Mouse (Mus musculus) frontal cortex, postnatal 14 days (tissue): ENCODE results near the gene Nxph4.

Experiments used
- DNase-seq, 2 experiments: peaks; one replicate each; pipeline ENCODE4 v3.0.0; 2022; ENCODE audit warnings: low spot score in 2 of 2

Nxph4 gene

DNA sequence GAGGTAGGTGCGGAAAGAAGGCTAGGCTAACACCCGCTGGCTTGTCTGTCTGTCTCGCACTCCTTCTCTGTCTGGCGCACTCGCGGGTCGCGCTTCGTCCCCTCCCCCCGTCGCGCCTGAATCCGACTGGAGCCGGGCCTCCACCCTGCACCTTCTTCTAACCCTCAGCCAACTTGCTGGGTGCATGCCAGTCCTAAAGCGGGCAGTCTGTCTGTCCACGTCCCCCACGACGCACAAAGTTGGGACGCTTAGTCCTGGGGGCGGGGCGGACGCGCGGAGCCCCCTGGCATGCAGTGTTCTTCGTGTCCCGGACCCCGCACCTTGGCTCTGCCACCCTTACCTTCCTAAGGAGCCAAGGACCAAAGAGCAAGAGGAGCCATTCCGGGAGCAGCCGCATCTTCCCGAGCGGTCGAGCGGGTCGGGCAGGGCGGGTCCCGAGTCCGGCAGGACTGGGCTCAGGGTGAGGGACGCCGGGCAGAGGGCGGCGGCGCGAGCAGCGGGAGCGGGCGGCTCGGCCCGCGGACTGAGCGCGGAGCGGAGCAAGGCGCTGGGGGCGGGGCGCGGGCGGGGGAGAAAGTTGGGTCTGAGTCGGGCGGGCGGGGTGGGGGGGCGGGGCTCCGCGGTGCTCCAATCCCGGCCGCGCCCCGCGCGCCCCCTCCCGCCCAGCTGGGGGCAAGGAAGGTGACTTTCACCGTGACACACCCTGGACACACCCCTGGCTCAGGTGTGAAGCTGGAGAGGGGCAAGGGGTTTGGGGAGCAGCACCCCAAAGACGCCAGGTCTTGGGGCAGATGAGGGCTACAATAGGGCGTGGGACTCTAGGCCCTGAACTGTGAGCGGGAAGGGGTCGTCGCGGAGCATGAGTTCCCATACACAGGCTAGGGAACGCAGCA, at the start of gene Nxph4:
Gene Nxph4, minus strand, starts transcription at position 524 of the 893 bp plus-strand sequence.
- no peak for DNase-seq

DNA sequence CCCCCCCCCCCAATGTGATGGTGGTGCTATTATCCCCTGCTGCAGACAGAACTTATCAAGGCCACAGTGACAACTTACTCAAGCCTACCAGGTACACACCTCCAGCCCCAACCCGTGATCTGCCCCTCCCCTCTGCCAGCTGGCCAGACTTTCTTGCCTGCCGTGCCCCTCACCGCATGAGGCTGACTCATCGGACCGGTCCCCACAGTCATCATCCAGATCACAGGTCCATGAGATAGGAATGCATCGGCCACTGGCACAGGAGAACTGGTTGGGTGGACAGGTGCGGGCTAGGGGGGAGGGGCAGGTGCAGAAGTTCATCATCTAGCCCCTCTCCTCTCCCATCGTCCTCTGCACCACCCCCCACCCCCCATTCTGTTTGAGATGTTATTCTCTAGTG, 49.3 kb upstream of the Nxph4 start:
- no peak for DNase-seq

DNA sequence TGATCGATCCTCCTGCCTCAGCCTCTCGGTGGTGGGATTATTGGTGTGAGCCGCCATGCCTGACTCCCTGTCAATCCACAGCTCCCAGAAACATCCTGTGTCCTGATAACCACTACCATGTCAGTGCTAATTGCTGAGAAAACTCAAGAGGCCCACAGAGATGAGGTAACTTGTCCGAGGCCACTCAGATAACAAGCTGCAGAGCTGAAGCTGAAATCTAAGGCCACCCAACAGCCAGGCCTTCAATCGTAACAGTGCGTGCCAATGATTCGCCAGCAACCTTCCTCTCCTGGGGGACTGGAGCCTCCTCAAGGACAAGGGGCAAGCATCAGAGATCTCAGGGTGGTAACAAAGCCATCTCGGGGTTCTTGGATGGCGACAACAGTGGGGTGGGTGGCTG, 46.9 kb upstream of the Nxph4 start:
- no peak for DNase-seq

DNA sequence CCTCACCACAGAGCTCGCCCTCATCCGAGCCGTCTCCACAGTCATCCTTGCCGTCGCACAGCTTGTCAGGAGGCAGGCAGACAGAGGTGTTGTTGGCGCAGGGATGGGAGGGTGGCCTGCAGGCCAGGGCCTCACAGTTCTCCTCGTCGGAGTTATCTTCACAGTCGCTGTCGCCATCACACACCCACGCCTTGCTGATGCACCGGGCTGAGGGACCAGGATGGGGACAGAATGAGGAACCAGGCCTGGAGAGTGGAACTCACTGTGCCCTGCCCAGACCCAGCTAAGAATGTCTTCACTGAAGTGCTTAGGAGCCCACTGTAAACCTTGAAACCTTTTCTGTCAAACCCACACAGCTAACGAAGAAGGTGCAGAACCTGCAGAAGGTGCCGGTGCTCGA, 43.6 kb upstream of the Nxph4 start:
- no peak for DNase-seq

DNA sequence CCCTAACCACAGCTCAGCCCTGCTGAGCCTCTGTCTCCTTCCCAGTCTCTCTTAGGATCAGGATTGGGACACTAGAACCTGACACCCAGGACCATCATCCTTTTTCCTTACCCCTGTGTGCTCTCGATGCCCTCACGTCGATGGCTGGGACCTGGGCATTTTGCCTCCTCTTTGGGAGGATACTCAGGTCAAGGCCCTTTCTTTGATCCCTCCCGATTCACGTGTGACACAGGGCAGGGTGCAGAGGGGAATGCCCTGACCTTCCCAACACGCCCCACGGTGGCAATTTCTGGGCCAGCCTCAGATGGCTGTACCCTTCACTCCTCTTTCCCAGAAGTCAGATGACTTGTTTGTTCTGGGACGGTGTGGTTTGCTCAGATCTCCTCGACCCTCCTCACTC, 42.8 kb upstream of the Nxph4 start:
- DNase-seq = no peak

DNA sequence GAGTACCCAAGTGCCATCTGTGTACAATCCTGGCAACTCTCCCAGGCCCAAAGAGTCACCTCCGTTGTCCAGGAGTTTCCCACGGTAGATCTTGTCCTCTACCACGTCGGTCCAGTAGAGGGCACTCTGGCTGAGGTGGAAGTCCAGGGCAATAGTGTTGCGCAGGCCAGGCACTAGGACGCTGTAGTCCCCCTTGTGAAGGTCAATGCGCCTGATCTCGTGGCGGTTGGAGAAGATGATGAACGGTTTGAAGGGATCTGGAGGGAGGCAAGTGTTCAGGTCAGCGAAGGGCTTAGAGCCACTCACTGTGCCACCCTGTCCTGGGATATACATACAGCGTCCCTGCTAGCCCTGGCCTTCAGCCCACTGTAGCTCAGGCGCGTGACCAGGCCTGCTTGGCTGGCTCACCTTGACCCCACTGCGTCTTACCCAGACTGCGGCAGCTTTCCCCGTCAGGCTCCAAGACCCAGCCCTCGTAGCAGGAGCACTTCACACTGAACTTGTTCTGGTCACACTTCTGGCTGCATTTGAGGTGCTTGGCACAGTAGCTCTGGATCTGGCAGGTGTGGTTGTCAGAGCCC, 42.1 kb upstream of the Nxph4 start:
- DNase-seq = peak in 1 of 2 experiments; percentile 50

DNA sequence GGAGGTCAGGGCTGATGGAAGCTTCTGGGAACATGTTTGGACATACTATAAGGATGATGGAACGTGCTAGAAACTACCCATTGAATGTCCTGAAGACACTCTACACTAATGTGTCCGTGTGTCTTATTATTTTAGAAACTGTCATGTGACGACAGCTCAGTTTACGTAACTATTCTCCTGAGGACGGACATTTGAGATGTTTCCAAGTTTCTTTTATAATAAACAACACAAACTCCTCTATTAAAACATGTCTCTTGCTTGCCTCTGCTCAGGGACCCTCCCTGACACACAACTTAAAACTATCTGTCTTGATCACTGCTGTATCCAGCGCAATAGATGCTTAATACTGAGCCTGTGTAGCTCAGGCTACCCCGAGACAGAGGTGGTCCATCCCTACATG, 41.4 kb upstream of the Nxph4 start:
- no peak for DNase-seq

DNA sequence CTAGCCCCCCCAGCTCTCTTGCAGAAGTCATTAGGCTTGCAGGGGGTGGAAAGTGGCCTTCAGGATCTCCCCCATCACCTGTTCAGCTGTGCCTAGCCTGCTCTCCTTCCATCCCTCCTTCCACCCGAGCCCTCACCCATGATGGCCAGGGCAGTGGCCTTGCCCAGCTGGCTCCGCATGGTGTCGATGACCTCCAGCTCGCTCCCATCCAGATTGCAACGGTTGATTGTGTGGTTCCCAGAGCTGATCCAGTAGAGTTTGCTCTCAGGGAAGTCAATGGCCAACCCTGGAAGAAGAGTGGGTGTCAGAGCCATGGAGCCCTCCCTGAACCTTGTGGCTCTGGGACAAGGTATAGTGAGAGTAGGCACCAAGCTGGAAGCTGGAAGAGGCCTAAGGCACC, 37.9 kb upstream of the Nxph4 start:
- no peak for DNase-seq

DNA sequence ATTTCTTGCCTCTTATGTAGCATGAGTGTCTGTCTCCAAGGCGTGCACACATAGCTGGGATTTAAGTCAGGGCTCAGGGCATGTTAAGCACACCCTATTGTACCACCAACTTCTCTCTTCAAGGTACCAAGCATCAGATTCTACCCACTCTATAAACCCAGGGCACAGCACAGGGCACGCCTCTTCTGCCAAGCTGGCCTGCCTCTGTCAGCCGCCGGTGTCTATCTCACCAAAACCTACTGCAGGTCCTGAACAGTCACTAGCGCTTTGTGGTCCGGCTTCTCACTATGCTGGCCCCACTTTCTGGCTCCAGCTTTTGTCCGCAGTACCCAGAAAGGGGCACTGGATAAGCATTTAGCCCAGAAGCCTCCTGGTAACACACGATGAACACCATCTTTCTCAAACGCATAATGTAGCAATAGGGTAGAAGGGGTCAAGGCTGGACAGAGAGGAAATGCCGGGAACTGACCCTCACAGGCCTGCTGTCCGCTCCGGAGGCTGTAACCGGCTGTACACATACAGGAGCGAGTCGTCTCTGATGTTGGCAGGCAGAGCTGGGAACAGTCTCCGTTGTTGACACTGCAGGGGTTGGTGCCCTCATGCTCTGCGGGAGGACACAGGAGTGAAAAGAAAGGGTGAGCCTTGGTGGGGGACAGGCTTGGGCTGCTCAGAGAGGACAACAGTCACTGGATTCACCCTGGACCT, 36.7 kb upstream of the Nxph4 start:
- no peak for DNase-seq

DNA sequence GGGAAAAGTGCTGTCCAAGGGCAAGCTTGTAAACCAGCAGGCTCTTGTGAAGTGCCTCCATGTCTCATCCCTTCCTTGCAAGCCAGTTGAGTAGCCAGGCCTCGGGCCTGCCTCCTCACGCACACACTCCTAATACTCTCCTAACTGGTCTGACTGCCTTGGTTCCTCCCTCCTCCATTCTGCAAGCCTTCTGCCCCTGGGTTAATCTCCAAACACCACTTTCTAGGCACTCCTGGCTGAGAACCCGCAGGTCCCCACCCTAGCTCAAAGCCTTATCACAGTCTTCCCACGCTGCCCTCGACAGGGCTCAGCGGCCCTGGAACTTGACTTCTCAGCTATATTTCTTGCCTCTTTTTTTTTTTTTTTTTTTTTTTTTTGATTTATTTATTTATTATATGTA, 36.0 kb upstream of the Nxph4 start:
- DNase-seq = no peak

DNA sequence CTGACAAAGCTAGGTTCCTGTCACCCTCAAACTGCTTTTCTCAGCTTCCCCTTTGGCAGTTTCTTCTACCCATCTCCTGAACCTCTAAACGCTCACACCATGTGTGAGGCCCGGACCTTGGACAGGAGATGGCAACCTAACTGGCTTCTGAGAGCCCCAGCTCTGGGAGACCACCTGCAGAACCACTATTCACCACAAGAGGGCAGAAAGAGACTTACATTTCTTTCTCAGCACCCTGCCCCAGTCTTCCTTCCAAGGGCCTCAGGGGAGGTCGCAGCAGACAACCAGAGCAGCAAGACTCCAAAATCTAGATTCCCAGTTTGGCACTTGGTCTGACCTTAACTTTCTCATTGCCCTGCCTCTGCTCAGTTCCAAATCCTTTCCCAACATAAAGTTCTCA, 35.1 kb upstream of the Nxph4 start:
- peak in 1 of 2 experiments; percentile 65 for DNase-seq

DNA sequence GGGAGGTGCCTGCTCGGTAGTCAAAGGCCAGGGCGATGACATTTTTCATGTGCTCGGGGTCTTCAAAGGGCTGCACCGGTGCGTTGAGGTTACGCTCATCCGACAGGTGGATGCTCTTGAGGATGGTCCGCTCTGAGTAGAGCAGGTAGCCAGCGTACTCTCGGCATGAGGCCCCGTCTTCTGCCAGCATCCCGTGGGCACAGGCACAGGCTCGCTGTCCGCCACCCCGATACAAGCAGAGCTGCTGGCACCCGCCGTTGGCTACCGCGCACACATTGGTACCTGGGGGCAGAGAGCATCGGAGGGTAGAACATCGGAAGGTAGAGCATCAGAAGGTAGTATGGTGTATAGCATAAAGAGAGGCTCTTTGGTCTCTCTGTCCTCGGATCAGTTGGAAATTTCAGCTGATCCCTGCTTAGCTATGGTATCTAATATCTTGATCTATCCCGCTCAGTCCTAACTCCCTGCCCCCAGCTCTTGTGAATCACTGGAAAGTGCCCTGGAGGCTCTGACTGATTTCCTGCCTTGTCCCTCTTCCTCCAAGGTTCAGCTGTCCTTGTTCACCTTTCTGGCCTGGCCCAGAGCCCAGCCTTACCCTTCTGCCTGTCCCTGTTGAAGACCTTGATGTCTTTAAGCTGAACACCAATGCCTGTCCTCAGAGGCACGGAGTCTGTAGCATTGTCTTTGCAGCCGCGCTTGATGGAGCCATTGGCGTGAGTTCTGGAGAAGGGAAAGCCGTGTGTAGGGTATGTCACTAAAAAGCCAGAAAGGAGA, 32.4 kb upstream of the Nxph4 start:
- no peak for DNase-seq

DNA sequence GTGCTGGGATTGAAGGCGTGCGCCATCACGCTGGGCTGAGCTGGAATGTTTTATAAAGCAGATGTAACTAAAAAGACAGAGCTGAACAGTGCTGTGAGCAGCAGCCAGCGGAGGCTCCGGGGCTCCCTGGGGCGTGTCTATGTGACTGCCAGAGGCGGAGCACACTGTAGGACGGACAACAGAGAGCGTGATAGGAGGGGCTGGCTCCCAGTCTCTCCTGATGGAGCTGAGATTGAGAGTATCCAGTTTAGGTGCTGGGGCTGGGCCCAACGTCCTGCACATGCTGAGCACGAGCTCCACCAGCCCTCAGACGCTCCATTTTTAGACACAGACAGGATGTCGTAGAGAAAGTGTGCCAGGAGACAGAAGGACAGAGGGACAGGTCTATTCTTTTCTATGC, 29.9 kb upstream of the Nxph4 start:
- DNase-seq = no peak

DNA sequence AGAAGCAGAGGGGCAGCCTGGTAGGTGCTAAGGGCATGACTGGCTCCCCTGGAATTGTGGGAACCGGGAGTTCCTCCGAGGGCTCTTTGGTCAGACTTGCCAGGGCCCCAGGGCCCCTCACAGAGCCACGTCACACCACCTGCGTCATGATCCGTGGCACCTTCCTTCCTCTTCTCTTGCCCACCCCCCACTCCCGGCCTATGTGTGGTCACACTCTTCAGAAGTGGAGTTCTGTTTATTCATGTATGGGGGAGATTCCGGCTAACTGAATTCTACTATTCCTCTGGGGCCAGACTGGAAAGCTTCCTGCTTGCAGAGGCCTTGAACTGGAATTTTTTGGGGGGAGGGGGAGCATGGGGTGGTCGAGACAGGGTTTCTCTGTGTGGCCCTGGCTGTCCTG, 29.5 kb upstream of the Nxph4 start:
- no peak for DNase-seq

DNA sequence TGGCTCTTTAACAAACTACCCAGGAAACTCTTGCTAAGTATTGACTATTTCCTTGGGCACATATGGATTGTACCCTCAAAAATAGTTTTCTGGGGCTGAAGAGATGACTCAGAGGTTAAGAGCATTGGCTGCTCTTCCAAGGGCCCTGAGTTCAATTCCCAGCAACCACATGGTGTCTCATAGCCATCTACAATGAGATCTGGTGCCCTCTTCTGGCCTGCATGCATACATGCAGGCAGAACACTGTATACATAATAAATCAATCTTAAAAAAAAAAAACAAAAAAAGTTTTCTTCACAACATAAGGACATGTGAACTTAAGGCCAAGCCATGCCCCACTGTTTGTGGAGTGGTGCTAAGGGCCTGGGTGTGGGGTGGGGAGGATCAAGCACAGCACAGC, 26.8 kb upstream of the Nxph4 start:
- no peak for DNase-seq

DNA sequence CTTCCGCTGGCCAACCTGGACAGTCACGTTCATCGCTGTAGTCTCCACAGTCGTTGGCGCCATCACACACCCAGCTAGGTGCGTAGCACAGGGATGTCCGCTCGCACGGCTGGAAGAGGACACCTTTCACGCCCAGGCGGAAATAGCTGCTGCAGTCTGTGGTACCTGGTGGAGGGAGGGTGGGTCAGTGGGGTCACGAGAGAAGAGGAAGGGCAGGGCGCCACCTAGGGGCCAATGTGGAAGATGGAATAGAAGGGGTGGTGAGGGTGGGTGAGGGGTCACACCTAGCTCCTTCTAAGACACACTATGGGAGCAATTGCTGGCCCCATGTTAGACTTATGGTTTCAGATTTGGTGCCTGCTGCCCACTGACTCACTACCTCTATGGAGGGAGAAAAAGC, 23.0 kb upstream of the Nxph4 start:
- DNase-seq = no peak

DNA sequence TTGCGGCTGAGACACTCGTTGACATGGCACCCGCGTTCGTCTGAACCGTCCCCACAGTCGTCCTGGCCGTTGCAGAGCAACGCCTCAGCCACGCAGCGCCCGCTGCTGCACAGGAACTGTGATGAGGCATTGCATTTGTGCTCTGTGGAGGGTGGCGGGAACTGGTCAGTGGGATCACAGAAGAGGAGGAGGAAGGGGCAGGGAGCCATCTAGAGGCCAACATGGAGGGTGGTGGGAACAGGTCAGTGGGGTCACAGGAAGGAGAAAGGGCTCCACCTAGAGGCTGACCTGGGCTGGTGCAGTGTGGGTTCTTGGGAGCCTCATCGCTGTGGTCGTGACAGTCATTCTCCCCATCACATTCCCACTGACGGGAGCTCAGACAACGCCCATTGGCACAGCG, 21.3 kb upstream of the Nxph4 start:
- DNase-seq = no peak

DNA sequence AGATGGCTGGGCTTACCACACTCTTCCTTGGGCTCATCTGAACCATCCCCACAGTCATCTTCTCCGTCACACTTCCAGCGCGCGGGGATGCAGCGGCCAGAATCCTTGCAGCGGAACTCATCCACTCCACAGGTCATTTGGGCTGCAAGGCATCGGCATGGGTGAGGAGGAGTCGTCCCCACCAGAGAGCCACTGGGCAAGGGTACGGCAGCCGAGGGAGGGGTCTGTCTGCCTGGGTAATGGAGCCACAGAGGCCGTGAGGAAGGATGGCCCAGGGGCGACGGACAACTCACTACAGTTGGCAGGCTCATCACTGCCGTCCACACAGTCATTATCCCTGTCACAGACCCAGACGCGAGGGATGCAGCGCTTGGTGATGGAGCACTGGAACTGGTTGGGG, 15.5 kb upstream of the Nxph4 start:
- no peak for DNase-seq

DNA sequence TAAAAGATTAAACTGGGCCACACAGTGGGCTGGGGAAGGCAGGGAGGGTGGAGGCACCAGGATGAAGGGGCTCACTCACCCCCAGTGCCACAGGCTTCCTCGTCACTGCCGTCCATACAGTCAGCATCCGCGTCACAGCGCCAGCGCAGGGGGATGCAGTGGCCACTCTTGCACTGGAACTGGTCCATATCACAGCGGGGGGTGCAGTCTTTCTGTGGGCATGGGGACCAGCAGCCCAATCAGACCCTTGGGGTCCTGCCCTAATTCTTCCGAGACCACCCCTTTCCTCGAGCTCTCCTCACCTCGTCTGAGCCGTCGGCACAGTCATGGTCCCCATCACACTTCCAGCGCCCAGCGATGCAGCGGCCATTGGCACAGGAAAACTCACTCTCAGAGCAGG, 13.9 kb upstream of the Nxph4 start:
- DNase-seq = no peak

DNA sequence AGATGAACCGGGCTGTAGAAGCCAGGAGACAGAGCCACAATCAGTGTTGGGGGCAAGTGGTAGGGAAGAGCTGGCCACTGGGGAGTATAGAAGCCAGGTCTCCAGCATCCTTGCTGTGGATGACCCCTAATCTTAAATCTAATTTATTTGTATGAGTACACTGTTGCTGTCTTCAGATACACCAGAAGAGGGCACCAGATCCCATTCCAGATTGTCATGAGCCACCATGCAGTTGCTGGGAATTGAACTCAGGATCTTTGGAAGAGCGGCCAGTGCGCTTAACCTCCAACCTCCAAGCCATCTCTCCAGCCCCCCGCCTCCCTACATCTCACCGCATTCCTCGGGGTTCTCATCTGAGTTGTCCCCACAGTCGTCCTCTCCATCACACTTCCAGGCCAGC, 12.1 kb upstream of the Nxph4 start:
- no peak for DNase-seq

DNA sequence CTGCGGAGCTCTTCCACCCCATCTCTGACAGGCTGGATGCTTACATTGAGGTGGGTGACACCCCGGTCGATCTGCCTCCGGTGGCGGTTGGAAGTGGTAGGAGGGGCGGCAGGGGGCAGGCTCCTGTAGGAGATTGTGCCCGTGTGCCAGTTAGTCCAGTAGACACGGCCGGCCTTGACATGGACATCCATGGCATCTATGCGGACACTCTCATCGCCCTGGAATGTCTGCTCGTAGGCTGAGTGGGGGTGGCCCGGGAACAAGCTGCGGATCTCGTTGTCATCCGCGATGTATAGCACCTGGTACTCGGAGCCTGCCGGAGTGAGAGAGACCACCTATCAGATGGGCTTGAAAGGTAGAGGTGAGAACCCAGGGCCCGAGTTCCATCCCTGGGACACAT, 10.0 kb upstream of the Nxph4 start:
- DNase-seq = no peak

DNA sequence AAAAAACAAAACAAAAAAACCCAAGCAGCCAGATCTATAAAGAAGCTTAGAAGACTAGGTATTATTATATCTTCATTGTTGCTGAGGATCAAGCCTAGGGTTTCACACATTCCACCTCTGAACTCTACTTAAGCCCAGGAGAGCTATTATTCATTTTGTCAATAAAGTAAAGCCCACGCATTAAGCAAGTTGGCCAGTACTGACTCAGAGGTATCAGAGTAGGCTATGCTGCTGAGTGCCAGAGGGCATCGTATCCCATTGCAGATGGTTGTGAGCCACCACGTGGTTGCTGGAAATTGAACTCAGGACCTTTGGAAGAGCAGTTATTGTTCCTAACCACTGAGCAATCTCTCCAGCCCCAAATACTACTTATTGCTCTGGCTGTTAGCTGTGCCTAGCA, 9.6 kb upstream of the Nxph4 start:
- DNase-seq = no peak
